Mouse (Mus musculus): Measurements from ENCODE around the gene Cmtr1.
"Not testable (repeated sequence)": the region's sequence is repeated elsewhere in the genome, so short reads cannot be mapped to it uniquely, and the experiment has no call there.

The Cmtr1 gene

DNA sequence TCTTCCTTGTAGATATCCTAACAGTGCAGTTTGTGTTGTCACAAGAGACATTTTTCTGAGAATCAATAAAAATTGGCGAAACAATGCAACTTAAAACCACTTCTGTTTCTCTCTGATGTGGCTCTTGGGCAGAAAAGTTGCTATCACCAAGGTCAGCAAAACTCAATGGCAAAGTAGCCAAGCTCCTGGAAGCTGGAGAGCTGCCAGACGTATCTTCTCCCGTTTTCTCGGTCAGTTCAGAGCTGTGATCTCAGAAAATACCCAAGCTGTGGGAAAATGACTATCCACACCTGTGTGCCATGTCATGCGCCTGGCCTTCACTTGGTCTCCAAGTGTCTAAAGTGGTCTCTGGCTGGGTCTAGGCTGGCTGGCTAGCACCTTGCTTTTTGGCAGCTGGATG is 45.5 kb downstream of the Cmtr1 start:
- DNase-seq (ENCODE audit: low spot score), result no peak

DNA sequence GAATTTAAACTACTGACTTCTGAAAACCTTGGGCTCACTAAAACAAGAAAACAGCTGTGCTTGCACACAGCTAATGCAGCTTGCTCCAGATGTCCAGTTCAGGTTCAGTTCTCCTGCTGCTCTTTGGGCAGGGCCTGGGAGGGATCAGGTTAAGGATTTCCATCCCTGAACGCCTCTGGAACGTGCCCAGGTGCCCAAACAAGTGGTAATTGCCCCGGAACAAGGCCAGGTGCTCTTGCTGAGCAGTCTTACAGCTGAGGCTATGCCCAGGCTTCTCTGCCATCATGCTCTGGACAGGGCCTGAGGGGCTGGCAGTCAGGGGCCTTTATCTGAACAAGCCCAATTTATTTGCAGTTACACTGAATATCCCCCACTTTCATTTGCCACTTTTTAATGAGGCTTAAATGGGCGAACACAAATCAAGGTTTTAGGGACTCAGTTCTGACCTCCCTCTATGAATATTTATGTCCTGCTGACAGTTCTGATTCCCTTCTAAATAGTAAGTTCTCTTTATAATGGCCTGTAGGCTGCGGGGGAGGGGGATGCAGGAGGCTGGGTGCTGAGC is 46.7 kb downstream of the Cmtr1 start:
- no peak for DNase-seq (ENCODE audit: low spot score)

DNA sequence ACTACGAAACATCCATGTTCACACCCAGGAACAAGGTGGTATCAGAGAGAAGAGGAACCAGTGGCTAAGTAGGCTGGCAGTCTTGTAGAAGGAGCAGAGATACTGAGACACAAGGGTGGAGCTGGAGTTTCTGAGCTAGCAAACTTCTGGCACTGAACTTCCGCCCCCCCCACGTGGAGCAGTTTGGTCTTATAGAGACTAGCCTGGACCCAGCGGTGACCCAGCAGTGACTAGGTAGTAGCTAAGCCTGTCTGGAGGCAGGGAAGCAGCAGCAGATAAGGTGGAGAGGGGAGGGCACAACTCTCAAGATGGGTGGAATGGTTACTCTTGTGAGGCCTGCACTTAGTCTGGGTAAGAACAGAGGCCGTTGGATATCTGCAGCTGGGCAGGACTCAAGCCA is 48.4 kb downstream of the Cmtr1 start:
- no peak for DNase-seq (ENCODE audit: low spot score)

DNA sequence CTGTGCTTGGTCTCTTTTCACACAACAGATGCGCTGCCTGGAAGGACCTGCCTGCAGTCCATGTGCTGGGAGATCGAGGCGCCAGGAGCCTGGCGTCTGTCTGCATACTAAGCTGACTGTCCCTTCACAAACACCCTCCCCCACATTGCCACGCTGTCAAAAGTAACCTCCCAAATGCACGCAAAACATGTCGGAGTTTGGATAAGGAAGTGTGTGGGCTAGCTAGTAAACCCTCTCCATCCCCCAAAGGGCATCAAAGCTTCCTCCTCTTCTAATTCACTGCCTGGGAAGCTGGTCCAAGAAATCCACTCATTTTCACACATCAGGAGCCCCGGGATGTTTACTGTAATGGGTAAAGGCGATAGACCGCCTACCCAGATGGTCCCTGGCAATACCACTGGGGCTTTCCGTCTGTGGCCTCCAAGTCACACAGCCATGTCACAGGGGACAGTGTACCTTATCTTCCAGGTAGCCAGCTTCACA is 50.2 kb downstream of the Cmtr1 start:
- no peak for DNase-seq (ENCODE audit: low spot score)

DNA sequence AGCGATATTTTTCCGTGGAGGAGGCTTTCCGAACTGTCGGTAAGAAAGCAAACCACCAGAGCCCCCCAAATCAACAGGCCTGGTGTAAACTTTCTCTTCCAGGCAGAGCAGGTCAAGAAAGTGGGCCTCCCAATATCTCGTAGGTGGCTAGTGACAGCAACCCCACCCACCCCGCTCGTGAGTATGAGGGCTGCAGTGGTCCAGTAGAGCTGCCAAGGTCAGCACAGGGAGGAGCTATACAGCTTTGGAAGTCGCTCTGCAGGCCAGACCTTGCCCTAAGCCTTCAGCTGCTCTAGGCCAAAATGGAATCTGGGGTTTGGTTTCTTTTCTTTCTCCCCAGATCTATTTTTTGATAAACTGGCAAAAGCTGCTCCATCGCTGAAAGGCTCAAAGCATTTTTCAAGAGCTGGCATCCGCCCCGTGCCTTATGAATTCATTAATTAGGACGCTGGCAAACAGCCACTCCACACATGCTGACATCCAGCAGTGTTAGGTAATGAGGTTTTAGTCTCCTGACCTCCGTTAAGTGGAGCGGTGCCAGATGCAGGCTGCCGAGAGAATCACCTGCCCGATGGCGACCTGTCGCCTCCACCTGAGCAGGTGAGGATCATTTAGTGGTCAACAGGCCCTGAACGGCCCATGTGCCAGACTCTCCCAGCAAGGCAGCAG is 50.8 kb downstream of the Cmtr1 start:
- no peak for DNase-seq (ENCODE audit: low spot score)

DNA sequence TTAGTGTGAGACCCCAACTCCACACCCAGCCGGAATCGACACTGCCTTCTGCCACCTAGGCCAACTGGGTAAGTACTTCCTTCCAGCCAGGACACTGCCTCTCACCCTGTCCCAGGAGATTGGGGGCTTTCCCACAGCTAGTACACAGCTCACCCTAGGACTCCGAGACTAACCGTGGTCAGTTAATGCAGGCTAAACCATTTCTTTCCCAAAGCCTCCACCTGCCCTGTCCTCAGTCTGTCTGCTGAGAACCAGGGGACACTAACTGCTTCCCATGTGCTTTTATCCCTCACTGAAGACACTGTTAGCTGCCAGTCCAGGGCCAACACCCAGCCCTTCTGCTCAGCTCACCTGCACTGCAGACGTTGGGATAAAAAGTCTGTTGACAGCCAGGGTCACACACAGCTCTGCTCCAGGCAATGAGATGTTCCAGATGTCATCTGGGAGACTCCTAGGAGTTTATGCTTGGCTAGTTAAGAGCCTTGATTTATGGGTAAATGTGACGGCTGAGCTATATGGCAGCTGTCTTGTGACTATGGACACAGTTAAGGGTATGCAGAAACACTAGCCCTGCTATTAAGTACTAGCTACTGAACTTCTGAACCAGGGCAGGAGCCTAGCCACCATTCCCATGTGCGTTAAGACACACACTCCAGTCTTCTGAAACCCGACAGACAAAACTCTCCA is 51.5 kb downstream of the Cmtr1 start:
- peak; percentile 31 for DNase-seq (ENCODE audit: low spot score)

DNA sequence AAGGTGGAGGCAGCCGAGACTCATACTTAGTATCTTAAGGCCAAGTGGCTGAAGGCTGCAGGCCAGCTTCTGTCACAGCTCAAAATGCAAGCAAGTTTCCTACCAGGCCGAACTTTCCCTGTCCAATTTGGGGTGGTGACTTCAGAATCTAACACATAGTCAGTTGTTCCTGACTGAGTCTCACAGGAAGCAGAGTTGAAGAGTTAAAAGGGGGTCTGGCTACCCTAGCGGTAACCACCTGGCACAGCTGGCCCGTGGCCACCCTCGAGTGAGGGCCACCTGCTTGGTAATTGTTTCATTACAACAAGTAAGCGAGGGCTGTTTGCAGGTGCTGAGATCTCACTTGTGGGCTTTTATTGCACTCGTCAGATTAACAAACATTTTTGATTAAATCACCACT is 52.2 kb downstream of the Cmtr1 start:
- DNase-seq (ENCODE audit: low spot score), result no peak

DNA sequence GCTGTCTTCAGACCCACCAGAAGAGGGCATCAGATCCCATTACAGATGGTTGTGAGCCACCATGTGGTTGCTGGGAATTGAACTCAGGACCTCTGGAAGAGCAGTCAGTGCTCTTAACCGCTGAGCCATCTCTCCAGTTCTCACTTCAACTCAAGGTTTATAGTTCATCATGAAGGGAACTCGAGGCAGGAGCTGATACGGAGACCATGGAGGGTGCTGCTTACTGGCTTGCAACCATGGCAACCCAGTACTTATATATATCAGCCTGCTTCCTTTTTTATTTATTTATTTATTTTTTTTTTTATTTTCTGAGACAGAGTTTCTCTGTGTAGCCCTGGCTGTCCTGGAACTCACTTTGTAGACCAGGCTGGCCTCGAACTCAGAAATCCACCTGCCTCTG is 53.3 kb downstream of the Cmtr1 start:
- not testable (repeated sequence) for DNase-seq (ENCODE audit: low spot score)

DNA sequence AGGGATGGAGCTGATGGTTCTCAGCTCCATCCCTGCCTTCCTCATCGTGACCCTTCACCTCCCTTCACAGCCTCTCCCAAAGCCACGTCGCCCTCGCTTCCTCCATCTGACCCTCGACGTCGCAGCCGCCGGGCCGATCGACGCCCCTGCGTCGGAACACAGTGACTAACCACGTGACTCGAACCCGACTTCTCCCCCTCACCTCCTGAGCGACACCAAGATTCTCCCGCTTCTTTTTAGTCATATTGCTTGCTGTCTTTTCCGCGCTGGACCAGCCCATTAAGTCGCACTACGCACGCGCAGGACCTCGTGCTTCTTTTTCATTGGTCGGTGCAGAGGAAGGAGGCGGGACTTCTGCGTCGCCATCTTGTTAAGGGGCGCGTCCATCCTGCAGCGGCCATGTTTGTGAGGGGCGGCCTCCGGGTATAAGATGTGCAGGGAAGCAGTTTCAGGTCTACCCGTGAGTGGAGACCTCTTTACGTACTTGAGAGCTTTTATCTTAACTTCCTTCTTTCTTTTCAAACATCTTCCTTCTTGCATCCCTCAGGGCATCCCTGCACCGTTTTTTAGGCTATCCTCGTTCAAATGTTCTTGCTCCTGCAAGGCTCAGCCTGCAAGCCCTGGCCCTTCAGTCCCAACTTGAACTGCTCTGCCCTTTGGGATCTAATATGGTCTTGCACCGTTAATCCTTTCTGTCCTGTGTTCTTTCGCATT is 56.5 kb downstream of the Cmtr1 start, which contains the start of gene Ccdc167:
Gene Ccdc167, minus strand, starts transcription at position 313 of the 714 bp plus-strand sequence.
- peak; percentile 99 for DNase-seq (ENCODE audit: low spot score)

DNA sequence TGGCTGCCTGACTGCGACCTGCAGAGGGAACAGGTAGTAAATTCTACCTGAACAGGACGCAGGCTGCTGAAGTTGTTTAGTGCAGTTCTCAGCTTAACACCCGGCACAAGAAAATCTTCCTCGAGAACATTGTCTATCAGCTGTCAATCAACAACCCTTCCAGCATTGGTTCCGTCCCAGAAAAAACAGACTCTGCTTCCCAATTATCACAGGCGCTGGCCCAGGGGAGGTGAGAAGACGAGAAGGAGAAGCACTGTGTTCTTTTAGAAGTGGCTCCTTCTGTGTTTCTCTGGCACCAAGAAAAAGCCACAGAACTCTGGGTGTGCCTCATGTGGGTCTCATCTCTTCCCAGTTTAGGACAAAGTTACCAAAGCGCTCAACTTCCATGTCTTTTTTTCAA is 58.3 kb downstream of the Cmtr1 start:
- DNase-seq (ENCODE audit: low spot score), result no peak

DNA sequence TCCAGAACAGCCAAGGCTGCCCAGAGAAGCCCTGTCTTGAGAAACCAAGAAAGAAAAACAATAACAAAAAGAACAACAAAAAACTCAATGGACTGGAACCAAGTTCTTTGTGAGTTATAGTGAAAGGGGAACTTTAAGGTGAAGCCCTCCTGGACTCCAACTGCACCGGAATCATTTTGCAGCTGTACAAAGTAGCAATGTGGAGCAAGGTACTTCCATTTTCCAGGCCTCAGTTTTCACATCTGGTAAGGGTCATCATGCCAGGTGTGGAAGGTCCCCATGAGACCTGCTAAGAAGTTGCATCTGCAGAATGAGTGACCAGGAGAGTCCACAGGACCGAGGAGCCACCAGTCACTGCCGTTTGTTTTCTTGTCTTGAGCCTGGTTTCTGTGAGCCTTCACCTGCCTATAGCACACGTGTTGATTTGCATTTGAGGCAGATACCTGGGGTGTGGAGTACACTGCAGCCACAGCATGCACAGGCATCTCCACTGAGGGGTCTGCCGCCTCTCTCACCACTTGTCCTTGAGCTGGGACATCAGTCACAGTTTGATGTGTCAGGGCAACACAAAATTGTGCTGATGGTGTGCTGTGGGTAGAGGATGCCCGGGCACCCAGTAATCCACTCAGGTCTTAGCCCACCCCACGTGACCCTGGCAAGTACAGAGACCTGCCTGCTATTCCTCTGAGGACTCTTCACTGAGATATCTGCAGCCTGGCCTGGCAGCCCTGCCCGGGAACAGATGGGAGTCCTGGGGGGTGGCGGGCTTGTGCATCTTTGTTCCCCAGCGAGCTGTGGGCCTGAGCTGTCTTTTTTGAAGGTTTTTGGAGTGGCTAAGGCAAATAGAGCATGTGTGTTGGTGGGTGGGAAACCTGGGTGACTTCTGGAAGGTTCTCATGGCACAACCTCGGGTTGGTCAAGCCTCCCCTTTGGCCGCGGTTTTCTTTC is 59.5 kb downstream of the Cmtr1 start:
- no peak for DNase-seq (ENCODE audit: low spot score)

DNA sequence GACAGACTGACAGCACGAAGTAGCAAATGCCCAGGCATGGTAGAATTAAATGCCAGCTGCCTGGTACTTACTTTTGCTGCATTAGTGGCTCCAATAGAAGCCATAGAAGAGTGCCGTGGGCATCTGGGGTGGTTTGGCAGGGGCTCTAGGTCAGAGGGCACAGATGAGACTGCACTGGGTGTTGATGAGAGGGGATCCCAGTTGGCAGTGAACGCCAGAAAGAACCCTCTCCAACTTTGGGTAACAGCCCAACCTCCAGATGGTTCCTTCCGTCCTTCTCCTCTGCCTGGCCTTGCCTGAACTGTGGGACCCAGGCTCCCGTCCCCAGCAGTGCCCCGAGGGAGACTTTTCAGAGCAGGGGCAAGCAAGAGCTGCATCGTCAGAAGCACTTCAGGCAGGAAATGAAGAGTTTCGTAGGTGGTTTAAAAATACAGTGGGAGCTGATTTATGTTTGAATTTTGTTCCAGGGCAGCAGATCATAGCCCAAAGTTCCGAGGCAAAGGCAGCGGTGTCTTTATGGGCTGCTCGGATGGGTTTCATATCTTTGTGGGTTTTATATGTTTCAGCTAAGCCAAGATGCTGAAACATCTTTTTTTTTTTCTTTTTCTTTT is 60.5 kb downstream of the Cmtr1 start:
- no peak for DNase-seq (ENCODE audit: low spot score)

DNA sequence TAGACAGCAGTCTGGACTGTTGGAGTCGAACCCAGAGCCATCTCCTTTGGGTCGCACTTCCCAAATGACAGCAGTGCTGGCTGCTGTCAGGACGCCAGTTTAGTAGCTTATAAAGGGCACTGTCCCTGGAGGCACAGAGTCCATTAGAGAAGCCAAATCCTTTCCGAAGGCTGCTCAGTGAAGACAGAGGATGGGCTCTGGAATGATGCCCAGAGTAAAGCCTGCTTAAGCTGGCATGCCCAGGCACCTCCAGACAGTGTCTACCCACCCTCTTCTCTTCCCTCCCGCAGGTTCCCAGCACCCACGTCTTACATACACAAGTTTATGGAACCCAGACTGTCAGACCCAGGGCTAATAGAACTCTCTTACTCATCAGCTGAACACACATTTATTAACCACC is 64.2 kb downstream of the Cmtr1 start:
- DNase-seq (ENCODE audit: low spot score), result no peak

DNA sequence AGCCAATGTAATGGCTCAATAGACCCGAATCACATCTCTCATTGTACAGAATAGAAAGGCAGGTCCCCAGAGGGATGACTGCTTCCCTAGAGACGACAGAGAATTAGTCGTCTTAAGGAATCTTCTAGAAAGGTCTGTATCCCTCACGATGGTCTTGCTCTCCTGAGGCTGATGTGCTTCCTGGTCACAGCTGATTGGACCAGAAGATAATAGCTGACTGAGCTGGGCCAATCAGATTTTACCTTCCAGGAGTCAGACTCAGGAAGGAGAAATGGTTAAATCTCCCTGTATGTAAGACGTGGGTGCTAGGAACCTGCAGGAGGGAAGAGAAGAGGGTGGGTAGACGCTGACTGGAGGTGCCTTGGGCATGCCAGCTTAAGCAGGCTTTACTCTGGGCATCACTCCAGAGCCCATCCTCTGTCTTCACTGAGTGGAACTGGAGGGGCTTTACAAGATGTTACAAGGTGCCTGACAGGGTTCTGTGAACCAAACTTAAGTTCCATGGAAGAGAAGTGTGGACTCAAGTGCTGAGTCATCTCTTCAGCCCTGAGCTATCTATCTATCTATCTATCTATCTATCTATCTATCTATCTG is 64.7 kb downstream of the Cmtr1 start:
- DNase-seq (ENCODE audit: low spot score), result no peak

DNA sequence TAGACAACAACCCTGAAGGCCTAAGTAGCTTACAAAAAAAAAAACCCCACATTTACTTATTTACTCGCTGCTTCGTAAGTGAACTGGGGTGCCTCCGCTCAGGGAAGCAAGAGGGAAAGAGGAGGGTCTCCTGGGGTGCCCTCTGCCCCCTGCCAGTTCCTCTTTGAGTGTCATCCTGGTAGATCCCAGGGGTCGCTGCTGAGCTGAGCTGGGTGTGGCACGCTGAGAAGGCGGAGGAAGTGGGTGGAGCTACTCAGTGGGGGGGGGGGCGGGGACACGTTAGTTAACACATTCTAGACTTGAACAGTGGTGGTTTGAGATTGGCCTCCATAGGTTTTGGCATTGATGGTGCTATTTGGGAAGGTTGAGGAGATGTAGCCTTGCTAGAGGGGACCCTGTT is 67.7 kb downstream of the Cmtr1 start:
- no peak for DNase-seq (ENCODE audit: low spot score)

DNA sequence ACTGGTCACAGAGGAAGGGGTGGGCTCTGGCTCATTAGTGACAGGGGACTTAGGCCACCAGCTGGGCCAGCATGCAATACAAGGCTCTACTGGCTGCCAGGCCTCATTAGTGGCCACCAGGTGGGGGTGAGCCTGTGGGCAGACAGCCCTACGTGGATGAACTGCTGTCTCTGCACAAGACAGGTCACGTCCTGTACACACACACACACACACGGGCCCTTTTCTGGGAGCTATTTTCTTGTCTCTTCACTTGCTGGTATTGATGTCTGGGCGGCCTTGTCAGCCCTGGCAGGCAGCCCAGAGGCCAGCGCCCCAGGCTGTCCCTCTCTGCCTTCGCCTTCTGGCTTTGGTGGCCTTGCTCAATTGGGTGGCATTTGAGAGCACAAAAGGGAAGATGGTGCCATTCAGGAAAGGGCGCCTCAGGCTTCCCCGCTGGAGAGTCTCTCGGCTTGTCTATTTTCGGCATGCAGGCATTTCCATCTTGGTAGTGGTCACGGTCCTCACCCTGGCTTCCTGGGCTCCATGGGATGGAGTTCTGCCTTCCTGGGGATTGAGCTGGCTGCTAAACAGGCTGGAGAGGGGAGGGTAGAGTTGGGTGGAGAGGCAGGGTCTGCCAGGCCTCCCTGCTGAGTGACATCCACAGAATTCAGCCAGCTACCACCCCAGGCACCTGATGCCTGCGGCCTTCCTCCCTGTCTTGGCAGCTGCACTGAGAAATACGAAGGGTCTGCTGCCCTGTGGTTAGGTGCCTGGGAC is 70.3 kb downstream of the Cmtr1 start:
- DNase-seq (ENCODE audit: low spot score), result no peak

DNA sequence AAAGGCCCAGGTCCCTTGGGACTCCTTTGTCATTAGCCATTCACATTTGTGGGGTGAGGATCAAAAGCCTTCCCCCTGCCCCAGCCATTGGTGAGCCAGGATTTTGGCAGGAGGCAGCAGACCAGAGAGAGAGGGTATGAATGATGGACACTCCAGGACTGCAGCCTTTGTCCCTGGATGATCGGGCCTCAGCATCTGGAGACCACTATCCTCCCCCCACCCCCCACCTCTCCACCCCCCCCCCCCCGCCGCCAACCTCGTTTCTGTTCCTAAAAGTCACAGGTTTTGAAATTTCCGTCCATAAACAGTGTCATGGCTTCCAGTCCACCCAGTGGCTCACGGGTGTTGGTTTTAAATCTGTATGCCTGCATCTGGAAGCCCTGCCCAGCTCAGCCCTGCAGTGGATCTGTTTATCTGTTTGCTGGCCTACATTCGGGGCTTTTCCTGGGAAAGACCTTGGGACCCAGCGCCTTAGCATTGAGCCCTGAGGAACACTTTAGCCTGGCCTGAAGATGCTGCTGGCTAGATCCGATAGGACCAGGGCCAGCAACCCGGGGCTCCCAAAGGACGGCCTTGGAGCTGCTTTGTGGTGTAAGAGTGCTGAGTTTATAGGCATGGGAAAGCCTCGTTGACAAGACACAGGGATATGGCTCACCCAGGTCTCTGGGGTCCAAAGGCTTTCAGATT is 71.0 kb downstream of the Cmtr1 start:
- no peak for DNase-seq (ENCODE audit: low spot score)

DNA sequence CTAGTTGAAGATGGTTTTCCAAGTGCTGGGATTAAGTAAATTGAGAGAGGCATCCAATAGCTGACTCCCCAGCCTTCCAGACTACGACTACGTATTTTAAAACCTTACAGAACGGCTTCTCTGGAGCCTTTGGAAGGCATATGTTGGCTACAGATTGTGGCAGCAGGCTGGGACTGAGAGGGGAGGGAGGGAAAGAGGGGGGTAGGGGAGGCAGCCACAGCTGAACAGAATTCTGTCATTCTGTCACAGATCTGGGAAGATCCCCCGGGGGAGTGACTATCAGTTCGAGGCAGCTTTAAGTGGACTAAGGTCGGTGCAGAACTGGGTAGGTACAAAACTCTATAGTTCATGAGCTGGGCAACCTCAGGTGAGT is 71.5 kb downstream of the Cmtr1 start:
- DNase-seq (ENCODE audit: low spot score), result no peak

DNA sequence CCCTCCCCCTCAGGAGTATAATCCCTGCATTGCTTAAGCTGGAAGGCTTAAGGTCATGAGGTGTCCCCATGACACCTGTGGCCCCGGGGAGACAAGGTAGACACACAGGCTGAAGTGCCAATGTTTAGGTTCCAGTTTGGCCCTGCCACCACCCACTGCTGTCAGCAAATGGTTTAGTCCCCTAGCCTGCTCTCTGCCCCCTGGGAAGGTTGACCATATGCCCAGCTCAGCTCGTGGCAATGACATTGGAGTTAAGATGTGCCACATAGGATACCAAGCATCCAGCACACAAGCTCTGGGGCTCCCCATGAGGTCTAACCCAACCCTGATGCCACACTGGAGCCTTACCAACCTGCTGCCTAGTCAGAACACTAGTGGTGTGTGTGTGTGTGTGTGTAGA is 72.1 kb downstream of the Cmtr1 start:
- no peak for DNase-seq (ENCODE audit: low spot score)
